Comparison of ENCODE assay signal across 17 mouse cellular contexts in genomic region chr11:19306687-19307086, GRCm38 (mm10).
"Had no signal": no experiment of that assay in that cellular context is flagged by ENCODE, and none has a peak within 500 bp of the region (broad histone marks: within the 10 kb centered on the region; RNA-seq: fewer than 3 reads in every experiment).

No protein-coding gene starts in this region.

- H3K4me3 ChIP-seq: lung, embryonic 15.5 days; megakaryocyte, embryonic 14.5 days; midbrain, embryonic 13.5 days; midbrain, embryonic 15.5 days; neural tube, embryonic 12.5 days; stomach, embryonic 15.5 days had no signal

- H3K27ac ChIP-seq: lung, embryonic 15.5 days; macrophage; midbrain, embryonic 13.5 days; midbrain, embryonic 15.5 days; neural tube, embryonic 12.5 days; stomach, embryonic 15.5 days; stomach, postnatal 0 days had no signal

- ATAC-seq: lung, postnatal 0 days; midbrain, embryonic 13.5 days; midbrain, embryonic 15.5 days had no signal

- H3K4me1 ChIP-seq: lung, embryonic 15.5 days; megakaryocyte, embryonic 14.5 days; midbrain, embryonic 13.5 days; midbrain, embryonic 15.5 days; neural tube, embryonic 12.5 days; stomach, embryonic 15.5 days had no signal

- H3K36me3 ChIP-seq: lung, embryonic 15.5 days; midbrain, embryonic 13.5 days; midbrain, embryonic 15.5 days; neural tube, embryonic 12.5 days; stomach, embryonic 15.5 days had no signal

- H3K9me3 ChIP-seq: lung, embryonic 15.5 days; megakaryocyte, embryonic 14.5 days; midbrain, embryonic 13.5 days; midbrain, embryonic 15.5 days; neural tube, embryonic 12.5 days; stomach, embryonic 15.5 days had no signal

- H3K4me2 ChIP-seq: lung, embryonic 15.5 days; midbrain, embryonic 11.5 days; midbrain, embryonic 13.5 days; midbrain, embryonic 15.5 days; neural tube, embryonic 12.5 days; stomach, embryonic 15.5 days had no signal

- DNase-seq: lung, adult 2 months; lung, postnatal 14 days; lung, postnatal 36 days; right cerebral cortex, postnatal 14 days; thymus, adult 2 months; thymus, postnatal 25 days; thymus, postnatal 4 days had no signal

- H3K9ac ChIP-seq: lung, embryonic 15.5 days; midbrain, embryonic 13.5 days; midbrain, embryonic 15.5 days; neural tube, embryonic 12.5 days; stomach, embryonic 15.5 days had no signal

- H3K27me3 ChIP-seq: lung, embryonic 15.5 days; megakaryocyte, embryonic 14.5 days; midbrain, embryonic 13.5 days; midbrain, embryonic 15.5 days; neural tube, embryonic 12.5 days; stomach, embryonic 15.5 days had no signal
